In genomic region chr13:103211501-103211941, GRCm38 (mm10) we compare ENCODE assay signal across 9 mouse cellular contexts.
DNase-seq lines count a peak whose midpoint lies in the region; ATAC-seq and TF ChIP-seq lines count a peak whose summit lies in the region.
"Had no signal": no experiment of that assay in that cellular context is flagged by ENCODE, and none has a peak within 500 bp of the region (broad histone marks: within the 10 kb centered on the region; RNA-seq: fewer than 3 reads in every experiment).

No protein-coding gene starts in this region.

- no peak for ATAC-seq in hindbrain, embryonic 12.5 days (ENCODE audit: low FRiP score)
- no peak for ATAC-seq in hindbrain, embryonic 14.5 days (ENCODE audit: low FRiP score)
- ATAC-seq in heart, postnatal 0 days (ENCODE audit: insufficient read depth, low read depth): peak; percentile 91
- ATAC-seq in lung, embryonic 14.5 days (ENCODE audit: insufficient read depth): peak; percentile 49; the same call in 1 of the 2 replicates
- no peak for ATAC-seq in forebrain, embryonic 15.5 days (replicated peaks)
- ATAC-seq in forebrain, embryonic 12.5 days (ENCODE audit: low FRiP score): no peak
- no peak for ATAC-seq in midbrain, embryonic 13.5 days

- no peak overlapping the region for H3K4me3 ChIP-seq in hindbrain, embryonic 12.5 days
- no peak overlapping the region for H3K4me3 ChIP-seq in hindbrain, embryonic 14.5 days (replicated peaks; ENCODE audit: low read length)
- no peak overlapping the region for H3K4me3 ChIP-seq in embryonic fibroblast, embryonic 13.5 days (ENCODE audit: insufficient read depth, low read length)
- H3K4me3 ChIP-seq in heart, postnatal 0 days (ENCODE audit: low read depth, low read length): no peak overlapping the region
- H3K4me3 ChIP-seq in lung, embryonic 14.5 days (ENCODE audit: low read depth, low read length): no peak overlapping the region
- no peak overlapping the region for H3K4me3 ChIP-seq in forebrain, embryonic 15.5 days
- H3K4me3 ChIP-seq in forebrain, embryonic 12.5 days (replicated peaks): no peak overlapping the region
- no peak overlapping the region for H3K4me3 ChIP-seq in midbrain, embryonic 13.5 days (replicated peaks)

- no peak for DNase-seq in hindbrain, embryonic 14.5 days (ENCODE audit: low spot score)
- peak; percentile 57 for DNase-seq in heart, postnatal 0 days (ENCODE audit: low spot score)
- DNase-seq in lung, embryonic 14.5 days: peak; percentile 6

- no peak for TF ChIP-seq POLR2A in embryonic fibroblast, embryonic 13.5 days (IDR thresholded peaks at IDR 0.05; ENCODE audit: low read depth, low read length)

- no peak; the same call in 1 of the 2 replicates for TF ChIP-seq EP300 in heart, postnatal 0 days (IDR thresholded peaks at IDR 0.05; ENCODE audit: low read depth)

- no peak for TF ChIP-seq CTCF in embryonic fibroblast, embryonic 13.5 days (IDR thresholded peaks at IDR 0.05; ENCODE audit: borderline replicate concordance, insufficient read depth, low read length)
- no peak for TF ChIP-seq CTCF in heart, postnatal 0 days (IDR thresholded peaks at IDR 0.05; ENCODE audit: low read depth)
- no peak for TF ChIP-seq CTCF in lung, embryonic 14.5 days (IDR thresholded peaks at IDR 0.05; ENCODE audit: low read depth)

- WGBS in hindbrain, embryonic 12.5 days: 72% methylated on average over 11 of the region's 11 CpGs
- 76% methylated on average over 11 of the region's 11 CpGs for WGBS in hindbrain, embryonic 14.5 days
- WGBS in heart, postnatal 0 days: 54% methylated on average over 11 of the region's 11 CpGs
- 43% methylated on average over 11 of the region's 11 CpGs for WGBS in lung, embryonic 14.5 days
- WGBS in forebrain, embryonic 15.5 days: 79% methylated on average over 11 of the region's 11 CpGs
- WGBS in forebrain, embryonic 12.5 days: 82% methylated on average over 11 of the region's 11 CpGs
- 79% methylated on average over 11 of the region's 11 CpGs for WGBS in midbrain, embryonic 13.5 days

- peaks cover 11% of the 10 kb centered on the region for H3K4me1 ChIP-seq in hindbrain, embryonic 12.5 days
- H3K4me1 ChIP-seq in hindbrain, embryonic 14.5 days (replicated peaks; ENCODE audit: control insufficient read depth, insufficient read depth, low read length): peaks cover 5% of the 10 kb centered on the region; the same call in 1 of the 2 replicates
- H3K4me1 ChIP-seq in embryonic fibroblast, embryonic 13.5 days (ENCODE audit: control insufficient read depth, insufficient read depth, low read length): peaks cover 10% of the 10 kb centered on the region; the same call in 1 of the 2 replicates
- peaks cover 5% of the 10 kb centered on the region; the same call in 1 of the 2 replicates for H3K4me1 ChIP-seq in heart, postnatal 0 days (ENCODE audit: control insufficient read depth, insufficient read depth)
- no peaks in the 10 kb centered on the region for H3K4me1 ChIP-seq in lung, embryonic 14.5 days (ENCODE audit: insufficient read depth)
- H3K4me1 ChIP-seq in forebrain, embryonic 15.5 days: no peaks in the 10 kb centered on the region
- no peaks in the 10 kb centered on the region for H3K4me1 ChIP-seq in forebrain, embryonic 12.5 days
- peaks cover 2% of the 10 kb centered on the region; the same call in 1 of the 2 replicates for H3K4me1 ChIP-seq in midbrain, embryonic 13.5 days (replicated peaks)

- H3K9me3 ChIP-seq in hindbrain, embryonic 12.5 days (replicated peaks): no peaks in the 10 kb centered on the region
- H3K9me3 ChIP-seq in hindbrain, embryonic 14.5 days (ENCODE audit: control insufficient read depth, low read length): no peaks in the 10 kb centered on the region
- H3K9me3 ChIP-seq in heart, postnatal 0 days (replicated peaks; ENCODE audit: control insufficient read depth, low read length): no peaks in the 10 kb centered on the region
- H3K9me3 ChIP-seq in lung, embryonic 14.5 days (ENCODE audit: low read depth, low read length): no peaks in the 10 kb centered on the region
- H3K9me3 ChIP-seq in forebrain, embryonic 15.5 days: no peaks in the 10 kb centered on the region
- H3K9me3 ChIP-seq in forebrain, embryonic 12.5 days: no peaks in the 10 kb centered on the region
- H3K9me3 ChIP-seq in midbrain, embryonic 13.5 days: no peaks in the 10 kb centered on the region

- H3K36me3 ChIP-seq in hindbrain, embryonic 12.5 days: no peaks in the 10 kb centered on the region
- H3K36me3 ChIP-seq in hindbrain, embryonic 14.5 days (replicated peaks; ENCODE audit: control insufficient read depth, insufficient read depth): no peaks in the 10 kb centered on the region
- no peaks in the 10 kb centered on the region for H3K36me3 ChIP-seq in heart, postnatal 0 days (replicated peaks; ENCODE audit: control insufficient read depth, insufficient read depth, low read length)
- H3K36me3 ChIP-seq in lung, embryonic 14.5 days (ENCODE audit: insufficient read depth): no peaks in the 10 kb centered on the region
- H3K36me3 ChIP-seq in forebrain, embryonic 15.5 days: no peaks in the 10 kb centered on the region
- H3K36me3 ChIP-seq in forebrain, embryonic 12.5 days (replicated peaks): no peaks in the 10 kb centered on the region
- H3K36me3 ChIP-seq in midbrain, embryonic 13.5 days: no peaks in the 10 kb centered on the region

- no peak overlapping the region for H3K4me2 ChIP-seq in hindbrain, embryonic 12.5 days (replicated peaks)
- no peak overlapping the region for H3K4me2 ChIP-seq in hindbrain, embryonic 14.5 days (replicated peaks)
- peak overlapping the region; percentile 13 for H3K4me2 ChIP-seq in heart, postnatal 0 days (ENCODE audit: low read depth, low read length)
- no peak overlapping the region for H3K4me2 ChIP-seq in lung, embryonic 14.5 days
- no peak overlapping the region for H3K4me2 ChIP-seq in forebrain, embryonic 15.5 days (replicated peaks)
- no peak overlapping the region for H3K4me2 ChIP-seq in forebrain, embryonic 12.5 days
- H3K4me2 ChIP-seq in midbrain, embryonic 13.5 days (replicated peaks): no peak overlapping the region

- H3K27ac ChIP-seq in hindbrain, embryonic 12.5 days: peak overlapping the region; percentile 35; the same call in 1 of the 2 replicates
- H3K27ac ChIP-seq in hindbrain, embryonic 14.5 days: no peak overlapping the region
- H3K27ac ChIP-seq in embryonic fibroblast, embryonic 13.5 days (ENCODE audit: insufficient read depth, low read length): peak overlapping the region; percentile 86
- H3K27ac ChIP-seq in heart, postnatal 0 days (ENCODE audit: low read depth): peak overlapping the region; percentile 64
- H3K27ac ChIP-seq in lung, embryonic 14.5 days (ENCODE audit: low read depth): no peak overlapping the region
- no peak overlapping the region for H3K27ac ChIP-seq in forebrain, embryonic 15.5 days (replicated peaks)
- no peak overlapping the region for H3K27ac ChIP-seq in forebrain, embryonic 12.5 days
- H3K27ac ChIP-seq in midbrain, embryonic 13.5 days: no peak overlapping the region

- H3K9ac ChIP-seq in hindbrain, embryonic 12.5 days: no peak overlapping the region
- no peak overlapping the region for H3K9ac ChIP-seq in hindbrain, embryonic 14.5 days
- no peak overlapping the region for H3K9ac ChIP-seq in heart, postnatal 0 days (replicated peaks; ENCODE audit: low read depth, low read length)
- H3K9ac ChIP-seq in lung, embryonic 14.5 days: no peak overlapping the region
- H3K9ac ChIP-seq in forebrain, embryonic 15.5 days (replicated peaks): no peak overlapping the region
- no peak overlapping the region for H3K9ac ChIP-seq in forebrain, embryonic 12.5 days
- no peak overlapping the region for H3K9ac ChIP-seq in midbrain, embryonic 13.5 days (replicated peaks)

- no peaks in the 10 kb centered on the region for H3K27me3 ChIP-seq in hindbrain, embryonic 12.5 days
- no peaks in the 10 kb centered on the region for H3K27me3 ChIP-seq in hindbrain, embryonic 14.5 days (ENCODE audit: control insufficient read depth, insufficient read depth, low read length)
- H3K27me3 ChIP-seq in heart, postnatal 0 days (ENCODE audit: control insufficient read depth, insufficient read depth, low read length): no peaks in the 10 kb centered on the region
- H3K27me3 ChIP-seq in lung, embryonic 14.5 days (ENCODE audit: insufficient read depth, low read length): no peaks in the 10 kb centered on the region
- H3K27me3 ChIP-seq in forebrain, embryonic 15.5 days: no peaks in the 10 kb centered on the region
- H3K27me3 ChIP-seq in forebrain, embryonic 12.5 days: no peaks in the 10 kb centered on the region
- H3K27me3 ChIP-seq in midbrain, embryonic 13.5 days: no peaks in the 10 kb centered on the region
- H3K27me3 ChIP-seq: CH12.LX had no signal

Comparison
In these comparisons a context has a peak if more than half of its experiments do, and no peak if none do; other contexts are left out.
1. H3K27ac ChIP-seq: peak in hindbrain, embryonic 12.5 days (single experiment), embryonic fibroblast, embryonic 13.5 days (single experiment) and heart, postnatal 0 days (single experiment); none in hindbrain, embryonic 14.5 days (single experiment), lung, embryonic 14.5 days (single experiment), forebrain, embryonic 15.5 days (single experiment), forebrain, embryonic 12.5 days (single experiment) and midbrain, embryonic 13.5 days (single experiment).
2. ATAC-seq: peak in heart, postnatal 0 days (single experiment) and lung, embryonic 14.5 days (single experiment); none in hindbrain, embryonic 12.5 days (single experiment), hindbrain, embryonic 14.5 days (single experiment), forebrain, embryonic 15.5 days (single experiment), forebrain, embryonic 12.5 days (single experiment) and midbrain, embryonic 13.5 days (single experiment).